Mouse (Mus musculus) testis, adult 2 months (tissue): ENCODE results near the gene Wnt3a. TPM values are rescaled to one million over a fixed set of nuclear protein-coding genes. Genes with fewer than 3 reads are reported as not detected.
A peak's percentile ranks its signal among the peaks of the same experiment; 100 is the strongest.

Experiments
- H3K27ac ChIP-seq: fragments of 200-500 bp; 2 replicates; pipeline ENCODE4 v1.5.1; 2012; ENCODE audit warnings: low read depth, low read length; ENCODE audit not compliant: control insufficient read depth, insufficient read depth
- H3K27me3 ChIP-seq: fragments of 200-500 bp; 2 replicates; pipeline ENCODE4 v1.6.1; 2012; ENCODE audit warnings: mild to moderate bottlenecking, low read length, moderate library complexity; ENCODE audit not compliant: control insufficient read depth, insufficient read depth
- H3K36me3 ChIP-seq: fragments of 200-500 bp; 2 replicates; pipeline ENCODE4 v1.6.1; 2012; ENCODE audit warnings: mild to moderate bottlenecking, low read length; ENCODE audit not compliant: control insufficient read depth, insufficient read depth
- H3K4me1 ChIP-seq: fragments of 200-500 bp; 2 replicates; pipeline ENCODE4 v1.6.1; 2012; ENCODE audit warnings: low read length; ENCODE audit not compliant: control insufficient read depth, insufficient read depth
- H3K4me3 ChIP-seq: fragments of 200-500 bp; 2 replicates; pipeline ENCODE4 v1.5.1; 2012; ENCODE audit warnings: low read depth, mild to moderate bottlenecking, low read length, moderate library complexity, mixed read lengths; ENCODE audit not compliant: control insufficient read depth
- CTCF ChIP-seq: fragments of 200-500 bp; IDR thresholded peaks from 2 replicates; pipeline ENCODE4 v1.5.1; 2012; ENCODE audit warnings: low read depth, mild to moderate bottlenecking, inconsistent platforms, low read length, moderate library complexity; ENCODE audit not compliant: control insufficient read depth, insufficient read depth, insufficient replicate concordance
- POLR2A ChIP-seq: fragments of 200-500 bp; IDR thresholded peaks from 2 replicates; pipeline ENCODE4 v1.6.1; 2012; ENCODE audit warnings: low read depth, mild to moderate bottlenecking, inconsistent platforms, low read length, moderate library complexity; ENCODE audit not compliant: control insufficient read depth
- polyA plus RNA-seq: library from polyadenylated mRNA; depleted of rRNA; stranded (reverse); fragments of >200 nt; gene quantifications from 2 replicates; pipeline ENCODE4 v1.2.3, GENCODE M21; 2012

The Wnt3a gene
- polyA plus RNA-seq, 1 experiment = 3.1 TPM

- Histone ChIP-seq H3K27ac (no peak overlapping the region), H3K4me1 (no peaks in the 10 kb centered on the region), H3K4me3 (no peak overlapping the region), H3K36me3 (no peaks in the 10 kb centered on the region), H3K27me3 (no peaks in the 10 kb centered on the region)
- TF ChIP-seq POLR2A (no peak), CTCF (no peak)
Measured at GRCm38 (mm10) chr11:59331167-59331869, 40.8 kb upstream of the Wnt3a start.

GRCm38 (mm10) chr11:59330560-59330959 is 40.0 kb upstream of the Wnt3a start:
- peak; percentile 74; the same call in 1 of the 2 replicates for TF ChIP-seq CTCF
- TF ChIP-seq POLR2A = no peak
- H3K27me3 ChIP-seq = no peaks in the 10 kb centered on the region
- H3K4me1 ChIP-seq = no peaks in the 10 kb centered on the region
- no peak overlapping the region for H3K27ac ChIP-seq
- no peak overlapping the region for H3K4me3 ChIP-seq
- no peaks in the 10 kb centered on the region for H3K36me3 ChIP-seq

GRCm38 (mm10) chr11:59329616-59330015 is 39.1 kb upstream of the Wnt3a start:
- H3K36me3 ChIP-seq = no peaks in the 10 kb centered on the region
- no peak overlapping the region for H3K27ac ChIP-seq
- H3K4me1 ChIP-seq = no peaks in the 10 kb centered on the region
- no peak overlapping the region for H3K4me3 ChIP-seq
- TF ChIP-seq CTCF = no peak
- TF ChIP-seq POLR2A = no peak
- H3K27me3 ChIP-seq = no peaks in the 10 kb centered on the region

DNA sequence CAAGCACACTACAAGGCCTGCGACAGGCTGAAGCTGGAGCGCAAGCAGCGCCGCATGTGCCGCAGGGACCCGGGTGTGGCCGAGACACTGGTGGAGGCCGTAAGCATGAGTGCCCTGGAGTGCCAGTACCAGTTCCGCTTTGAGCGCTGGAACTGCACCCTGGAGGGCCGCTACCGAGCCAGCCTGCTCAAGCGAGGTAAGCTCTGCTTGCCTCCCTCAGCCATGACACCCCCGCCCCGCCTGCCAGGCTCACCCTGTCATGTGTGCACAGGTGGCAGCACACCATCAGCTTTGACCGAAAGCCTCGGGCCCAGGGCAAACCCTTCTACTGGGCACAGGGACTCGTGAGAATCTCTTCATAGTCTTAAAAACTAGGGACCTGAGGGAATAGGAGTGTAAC is 37.1 kb upstream of the Wnt3a start:
- Histone ChIP-seq H3K4me3 (no peak overlapping the region), H3K27me3 (no peaks in the 10 kb centered on the region), H3K4me1 (no peaks in the 10 kb centered on the region), H3K36me3 (no peaks in the 10 kb centered on the region), H3K27ac (no peak overlapping the region)
- TF ChIP-seq CTCF (no peak), POLR2A (no peak)

DNA sequence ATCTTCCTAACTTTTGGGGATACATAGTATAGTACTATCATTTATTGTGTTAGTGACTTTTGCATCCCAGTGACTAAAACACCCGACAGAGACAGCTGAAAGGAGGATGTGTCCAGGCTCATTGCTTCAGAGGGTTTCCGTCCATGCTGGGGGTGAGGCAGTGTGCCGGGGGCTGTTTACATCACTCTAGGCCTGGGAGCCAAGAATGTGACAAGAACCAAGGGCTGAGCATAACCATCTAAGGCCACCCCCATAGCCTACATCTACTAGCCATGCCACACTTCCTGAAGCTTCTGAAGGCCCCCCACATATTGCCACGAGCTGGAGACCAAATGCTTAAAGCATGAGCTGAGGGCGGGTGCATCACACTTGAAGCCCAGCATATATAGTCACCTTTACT is 34.2 kb upstream of the Wnt3a start:
- Histone ChIP-seq H3K4me1 (no peaks in the 10 kb centered on the region), H3K27me3 (no peaks in the 10 kb centered on the region), H3K27ac (no peak overlapping the region), H3K36me3 (no peaks in the 10 kb centered on the region), H3K4me3 (no peak overlapping the region)
- TF ChIP-seq CTCF = no peak
- TF ChIP-seq POLR2A = no peak

DNA sequence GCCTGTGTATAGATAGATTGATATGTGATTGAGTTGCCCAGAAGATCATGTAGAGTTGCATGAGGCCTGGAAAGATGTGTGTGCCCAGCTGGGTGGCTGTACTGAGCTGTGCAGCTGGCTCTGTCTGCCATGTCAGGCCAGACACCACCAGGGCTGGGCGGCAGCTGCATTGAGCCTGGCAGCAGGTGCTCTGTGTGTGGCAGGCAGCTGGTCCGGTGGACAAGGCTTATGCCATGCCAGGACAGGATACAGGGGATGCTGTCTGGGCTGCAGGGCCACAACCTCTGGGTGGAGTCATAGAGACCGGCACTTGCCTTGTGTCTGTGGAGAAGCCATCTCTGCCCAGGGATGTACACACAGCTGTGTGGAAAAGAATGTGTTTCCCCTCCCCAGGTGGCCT is 32.4 kb upstream of the Wnt3a start:
- Histone ChIP-seq H3K27ac (no peak overlapping the region), H3K27me3 (no peaks in the 10 kb centered on the region), H3K4me1 (no peaks in the 10 kb centered on the region), H3K4me3 (no peak overlapping the region), H3K36me3 (no peaks in the 10 kb centered on the region)
- TF ChIP-seq POLR2A (no peak), CTCF (no peak)

DNA sequence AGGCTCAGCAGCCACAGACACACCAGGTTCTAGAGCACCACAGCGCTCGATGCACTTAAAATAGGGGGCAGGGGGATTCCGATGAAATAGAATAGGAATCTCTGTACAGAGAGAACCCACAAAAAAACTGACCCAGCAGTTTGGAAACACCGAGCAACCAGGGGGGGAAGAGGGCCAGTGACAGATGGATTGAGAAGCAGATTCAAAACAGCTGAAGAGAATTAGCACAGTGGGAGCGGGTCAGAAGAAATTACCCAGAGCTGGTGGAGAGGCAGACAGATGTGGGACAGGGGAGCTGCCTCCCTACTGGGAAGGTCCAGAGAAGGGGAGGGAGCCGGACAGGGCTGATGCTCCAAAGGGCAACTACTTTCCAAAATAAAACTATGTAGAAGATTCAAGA is 26.0 kb upstream of the Wnt3a start:
- no peak overlapping the region for H3K27ac ChIP-seq
- no peaks in the 10 kb centered on the region for H3K27me3 ChIP-seq
- TF ChIP-seq POLR2A = no peak
- TF ChIP-seq CTCF = no peak

More for the DNA sequence above, 26.0 kb upstream of the Wnt3a start:
- H3K4me3 ChIP-seq = no peak overlapping the region
- H3K4me1 ChIP-seq = no peaks in the 10 kb centered on the region
- H3K36me3 ChIP-seq = no peaks in the 10 kb centered on the region
